Mouse (Mus musculus) naive thymus-derived CD4-positive, alpha-beta T cell, adult 2 months (primary cell): ENCODE data around the gene Dph7.
"Not testable (repeated sequence)": the region's sequence is repeated elsewhere in the genome, so short reads cannot be mapped to it uniquely, and the experiment has no call there.

Source experiments
- DNase-seq: peaks from one replicate; pipeline ENCODE4 v3.0.0-alpha.2; 2011; ENCODE audit warnings: low read depth

The Dph7 gene

GRCm38 (mm10) chr2:24970386-24970785 is 8.2 kb downstream of the Dph7 start:
- DNase-seq: no peak

DNA sequence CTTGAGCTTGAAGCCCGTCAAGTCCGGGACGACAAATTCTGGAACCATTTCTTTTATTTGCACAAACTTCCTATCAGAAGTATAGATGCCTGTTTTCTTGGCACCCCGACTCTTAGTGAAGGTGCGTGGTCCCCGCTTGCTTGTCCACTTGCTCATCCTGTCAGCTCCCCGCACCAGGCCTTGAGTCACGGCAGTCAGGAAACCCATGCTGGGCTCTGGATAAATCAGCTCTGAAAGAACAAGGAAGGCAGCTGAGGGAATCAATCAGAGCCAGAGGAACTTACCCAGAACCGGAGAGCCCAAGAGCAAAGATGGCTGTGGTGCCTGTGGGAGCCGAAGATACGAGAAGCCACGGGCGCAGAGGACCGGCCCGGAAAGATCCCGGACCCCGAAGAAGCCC is 12.3 kb downstream of the Dph7 start:
- DNase-seq: not testable (repeated sequence)

- DNase-seq: peak; percentile 95
Observed at GRCm38 (mm10) chr2:24974906-24975703, 12.9 kb downstream of the Dph7 start, which contains the start of gene Mrpl41. Gene Mrpl41 (minus strand): TSS chr2:24975098.

DNA sequence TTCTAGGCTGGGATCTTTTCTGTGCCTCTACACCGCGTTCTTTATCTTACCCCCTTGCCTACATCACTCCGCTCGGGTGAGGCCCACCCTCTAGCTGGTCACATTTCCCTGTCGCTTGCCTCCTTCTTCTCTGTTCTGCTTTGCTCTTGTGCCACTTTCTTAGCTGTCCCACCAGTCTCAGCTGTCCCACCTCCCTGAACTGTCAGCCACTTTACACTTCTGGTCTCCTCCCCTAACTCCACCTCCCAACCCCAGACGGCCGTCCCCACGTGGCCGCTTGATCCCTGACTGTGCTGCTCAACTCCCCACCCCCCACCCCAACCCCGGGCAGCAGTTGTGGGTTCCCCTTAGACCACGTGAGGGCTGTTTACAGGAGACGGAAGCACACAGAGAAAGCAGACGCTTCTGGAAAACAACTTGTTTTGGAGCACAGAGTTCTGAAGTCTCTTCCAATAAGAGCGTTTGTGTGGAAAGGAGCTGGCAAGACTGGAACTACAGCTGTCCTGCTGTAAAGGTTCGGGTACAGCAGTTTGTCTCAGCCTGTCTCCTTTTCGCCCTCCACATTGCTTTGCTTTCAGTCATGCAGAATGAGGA is 13.6 kb downstream of the Dph7 start, which contains the start of gene Pnpla7:
Gene Pnpla7 (plus strand): TSS at position 330 of the 594 bp plus-strand sequence.
- peak; percentile 90 for DNase-seq

GRCm38 (mm10) chr2:24976960-24977359 is 14.8 kb downstream of the Dph7 start:
- DNase-seq: peak; percentile 21

DNA sequence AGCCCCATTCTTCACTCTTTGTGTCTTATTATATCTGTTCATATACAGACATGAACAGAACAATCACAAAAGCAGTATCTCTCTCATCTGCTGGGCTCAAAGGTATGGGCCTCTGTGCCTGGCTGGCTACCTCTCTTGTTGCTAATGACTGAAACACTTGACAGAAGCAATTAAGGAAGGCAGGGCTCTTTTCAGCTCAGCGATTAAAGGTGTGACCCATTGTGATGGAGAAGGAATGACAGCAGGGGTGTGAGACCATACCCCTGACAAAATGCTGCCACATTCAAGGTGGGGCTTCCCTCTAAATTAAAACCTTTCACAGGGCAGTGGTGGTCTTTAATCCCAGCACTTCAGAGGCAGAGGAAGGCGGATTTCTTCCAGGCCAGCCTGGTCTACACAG is 25.6 kb downstream of the Dph7 start:
- no peak for DNase-seq

- DNase-seq: no peak
Observed at GRCm38 (mm10) chr2:24995332-24995731, 33.1 kb downstream of the Dph7 start.

DNA sequence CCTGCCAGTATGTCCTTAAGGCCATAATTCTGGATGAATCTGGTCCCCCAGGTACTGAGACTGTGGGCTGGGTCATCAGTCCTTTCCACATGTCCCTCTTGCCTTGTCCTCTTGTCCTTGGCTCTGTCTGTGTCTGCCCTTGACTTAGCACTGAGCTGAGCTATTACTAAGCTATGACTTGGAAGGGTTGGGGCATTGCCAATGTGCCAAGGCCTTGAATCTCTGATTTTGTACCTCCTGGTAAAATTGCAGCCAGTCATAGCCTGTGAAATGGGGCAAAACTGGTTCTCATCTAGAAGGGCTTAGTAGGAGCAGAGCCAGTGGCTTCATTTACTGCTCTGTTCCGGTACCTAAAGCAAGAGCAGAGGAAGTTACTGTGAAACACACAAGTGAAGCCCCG is 34.3 kb downstream of the Dph7 start:
- no peak for DNase-seq

DNA sequence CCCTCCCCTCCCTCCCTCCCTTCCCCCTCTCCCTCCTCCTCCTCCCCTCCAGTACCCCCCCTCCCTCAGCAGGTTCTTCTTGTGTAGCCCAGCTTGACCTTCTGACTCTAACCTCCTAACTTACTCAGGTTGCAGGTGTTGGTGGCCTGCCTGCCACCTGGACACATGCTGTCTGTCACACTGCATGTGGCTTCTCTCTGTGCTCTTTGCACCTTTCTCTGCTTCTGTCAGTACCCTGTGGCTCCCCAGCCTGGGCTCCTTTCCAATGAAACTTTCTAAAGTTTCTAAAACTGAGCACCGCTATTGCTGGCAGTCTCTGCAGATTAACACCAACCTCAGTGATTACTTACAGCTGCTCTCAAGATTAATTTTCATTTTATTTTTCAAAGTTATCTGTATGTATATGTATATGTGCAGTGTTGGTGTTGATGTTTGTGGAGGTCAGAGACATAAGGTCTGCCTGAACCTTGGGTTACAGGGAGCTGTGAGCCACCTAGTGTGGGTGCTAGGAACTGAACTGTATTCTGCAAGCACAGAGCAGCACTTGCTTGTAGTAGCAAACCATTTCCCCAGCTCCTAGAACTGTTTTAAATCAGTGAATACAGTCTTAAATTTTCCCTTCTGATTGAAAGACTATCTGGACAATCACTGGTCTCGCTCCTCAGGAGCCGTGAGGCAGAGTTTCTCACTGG is 38.5 kb downstream of the Dph7 start:
- DNase-seq: peak; percentile 38

DNA sequence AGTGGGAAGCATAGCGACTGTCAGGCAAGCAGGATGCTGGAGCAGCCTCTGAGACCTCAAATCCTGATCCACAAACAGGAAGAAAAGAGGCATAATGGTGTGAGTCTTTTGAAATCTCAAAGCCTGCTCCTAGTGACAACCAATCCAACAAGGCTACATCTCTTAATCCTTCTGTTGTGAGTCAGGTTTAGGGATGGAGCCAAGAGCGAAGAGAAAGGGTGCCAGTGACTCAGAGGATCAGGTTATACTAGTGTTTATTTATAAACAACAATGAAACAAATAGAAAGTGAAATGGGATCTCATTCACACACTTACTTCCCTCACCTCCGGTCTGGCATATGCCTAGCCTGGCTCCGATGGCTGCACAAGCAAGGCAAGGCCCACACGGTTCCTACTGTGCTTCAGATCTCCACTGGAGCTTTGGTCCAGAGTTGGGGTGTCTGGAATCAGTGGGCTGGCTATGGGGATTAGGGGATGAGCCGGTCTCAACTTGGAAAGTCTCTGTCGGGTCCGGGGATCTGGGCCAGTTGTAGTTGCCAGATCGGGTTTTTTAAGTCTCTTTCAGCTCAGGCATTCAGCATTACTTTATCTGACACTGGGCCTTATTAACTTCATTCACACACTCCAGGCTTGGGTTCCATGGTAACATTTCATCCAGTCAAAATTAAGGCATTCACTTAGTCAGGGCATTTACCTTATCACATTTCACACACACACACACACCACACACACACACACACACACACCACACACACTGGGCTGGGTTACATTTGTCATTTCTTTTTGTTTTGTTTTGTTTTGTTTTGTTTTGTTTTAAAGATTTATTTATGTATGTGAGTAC is 42.0 kb downstream of the Dph7 start:
- no peak for DNase-seq

DNA sequence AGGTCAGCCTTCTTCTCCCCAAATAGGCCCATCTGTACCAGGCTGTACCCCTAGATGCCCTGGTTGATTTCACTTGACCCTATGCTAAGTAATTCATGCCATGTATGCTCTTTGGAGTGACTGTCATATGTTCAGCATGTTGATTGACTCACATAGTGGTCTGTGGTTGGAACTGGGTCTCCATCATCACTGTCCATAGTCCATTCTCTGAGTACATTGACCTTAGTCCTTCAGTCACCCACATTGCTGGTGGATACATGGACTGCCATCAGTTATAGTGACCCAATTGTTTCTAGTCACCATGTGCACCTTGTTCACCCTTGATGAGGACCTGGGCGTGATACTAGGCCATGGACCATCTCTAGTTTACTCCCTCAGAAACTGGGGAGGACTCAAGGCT is 44.6 kb downstream of the Dph7 start:
- DNase-seq: no peak

GRCm38 (mm10) chr2:25008250-25008649 is 46.0 kb downstream of the Dph7 start:
- peak; percentile 27 for DNase-seq
